Mouse (Mus musculus) heart, postnatal 0 days (tissue): ENCODE data around the gene Gapt.
A peak's percentile ranks its signal among the peaks of the same experiment; 100 is the strongest.

Experiments
- CTCF ChIP-seq: IDR thresholded peaks from 2 replicates; pipeline ENCODE4 v1.5.1; 2016; ENCODE audit warnings: antibody characterized with exemption, control low read depth, low read depth
- EP300 ChIP-seq: IDR thresholded peaks from 2 replicates; pipeline ENCODE4 v1.6.1; 2016; ENCODE audit warnings: antibody characterized with exemption, low read depth

GRCm38 (mm10) chr13:110394291-110395178 lies 37.5 kb upstream of the Gapt start, which contains the start of gene Plk2:
- TF ChIP-seq CTCF (peak; percentile 75), EP300 (peak; percentile 71)
